Mouse (Mus musculus) embryonic fibroblast, embryonic 13.5 days (primary cell): ENCODE data around the gene Csnk1d. TPM values are rescaled to one million over a fixed set of nuclear protein-coding genes. Genes with fewer than 3 reads are reported as not detected.

ENCODE experiments used
- H3K27ac ChIP-seq: 2 replicates; pipeline ENCODE4 v1.5.1; 2012; ENCODE audit warnings: low read length, control low read depth, inconsistent platforms; ENCODE audit not compliant: insufficient read depth
- H3K4me1 ChIP-seq: 2 replicates; pipeline ENCODE4 v1.6.1; 2011; ENCODE audit warnings: low read length; ENCODE audit not compliant: control insufficient read depth, insufficient read depth
- H3K4me3 ChIP-seq: 2 replicates; pipeline ENCODE4 v1.5.1; 2011; ENCODE audit warnings: mild to moderate bottlenecking, control low read depth, low read length; ENCODE audit not compliant: insufficient read depth
- CTCF ChIP-seq: IDR thresholded peaks from 2 replicates; pipeline ENCODE4 v1.5.1; 2011; ENCODE audit warnings: mild to moderate bottlenecking, control low read depth, low read length, moderate library complexity, borderline replicate concordance; ENCODE audit not compliant: insufficient read depth
- POLR2A ChIP-seq: IDR thresholded peaks from 2 replicates; pipeline ENCODE4 v1.6.1; 2011; ENCODE audit warnings: low read depth, mild to moderate bottlenecking, control low read depth, low read length, moderate library complexity
- polyA plus RNA-seq: library from polyadenylated mRNA; stranded (reverse); fragments of >200 nt; gene quantifications from 2 replicates; pipeline ENCODE4 v1.2.4, GENCODE M21; 2011; ENCODE audit warnings: low read depth; ENCODE audit not compliant: missing spikeins, insufficient read length

Gene Csnk1d
- polyA plus RNA-seq, 1 experiment = 142 TPM

DNA sequence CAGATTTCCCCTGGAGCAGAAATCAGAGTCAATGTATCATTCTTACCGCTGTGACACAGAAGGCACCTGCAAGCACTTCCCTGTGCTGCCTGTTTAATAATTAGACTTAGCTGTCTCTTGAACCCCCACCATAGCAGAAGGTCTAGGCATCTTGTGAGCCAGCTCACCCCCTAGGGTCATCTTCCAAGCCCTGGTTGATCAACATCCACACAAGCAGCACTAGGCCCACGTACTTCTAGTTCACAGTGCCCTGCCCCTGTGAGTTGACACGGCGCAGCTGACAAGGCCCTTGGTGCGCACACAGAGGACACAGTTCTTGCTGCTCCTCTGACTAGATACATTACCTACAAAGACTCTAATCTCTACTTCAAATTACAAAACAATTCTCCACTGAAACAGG, 21.4 kb downstream of the Csnk1d start:
- Histone ChIP-seq H3K4me1 (peaks cover 3% of the 10 kb centered on the region), H3K27ac (no peak overlapping the region), H3K4me3 (no peak overlapping the region)
- TF ChIP-seq CTCF (no peak), POLR2A (no peak)

DNA sequence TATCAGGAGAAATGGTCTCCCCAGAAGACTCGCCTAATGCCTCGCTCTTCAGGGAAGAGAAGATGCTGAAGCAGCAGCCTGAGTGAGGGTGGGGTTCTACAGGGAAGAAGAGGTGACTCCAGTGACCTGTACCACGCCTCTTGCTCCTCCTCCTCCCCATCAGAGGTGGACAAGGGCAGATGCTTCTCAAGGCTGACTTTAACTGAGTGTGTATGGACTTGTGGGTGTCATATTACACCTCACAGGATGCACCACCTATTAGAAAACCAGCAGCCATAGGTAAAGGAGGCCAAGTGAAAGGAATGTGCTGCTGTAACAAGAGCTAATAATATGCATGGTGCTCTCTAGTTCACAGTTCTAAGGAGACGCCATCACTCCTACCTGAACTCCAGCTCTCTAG, 25.5 kb downstream of the Csnk1d start:
- no peak for TF ChIP-seq POLR2A
- Histone ChIP-seq H3K4me3 (no peak overlapping the region), H3K27ac (no peak overlapping the region), H3K4me1 (0 out of 2 replicates have a peak, but pooled peaks cover under 1% of the 10 kb centered on the region)

GRCm38 (mm10) chr11:120964195-120965157, 26.7 kb downstream of the Csnk1d start:
- TF ChIP-seq CTCF (no peak), POLR2A (no peak)
- Histone ChIP-seq H3K4me3 (no peak overlapping the region), H3K27ac (no peak overlapping the region), H3K4me1 (0 out of 2 replicates have a peak, but pooled peaks cover 5% of the 10 kb centered on the region)

DNA sequence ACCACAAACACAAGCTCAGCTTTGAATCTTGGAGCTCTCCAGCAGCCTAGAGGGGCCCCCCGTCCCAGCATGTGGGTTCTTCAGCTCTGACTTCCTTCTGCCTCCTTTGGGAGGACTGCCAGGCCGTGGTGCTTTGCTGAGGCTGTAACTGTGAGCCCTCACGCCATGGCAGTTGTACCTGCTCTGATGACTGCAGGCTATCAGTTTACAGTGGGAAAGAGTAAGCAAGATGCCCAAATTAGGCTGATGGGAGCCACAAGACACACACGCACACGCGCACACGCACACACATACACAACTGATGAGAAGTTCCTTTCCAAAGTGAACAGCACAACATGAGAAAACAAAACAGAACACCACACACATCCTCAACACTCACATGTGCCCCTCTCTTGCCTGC, 28.2 kb downstream of the Csnk1d start:
- no peak overlapping the region for H3K27ac ChIP-seq
- H3K4me1 ChIP-seq = 0 out of 2 replicates have a peak, but pooled peaks cover 5% of the 10 kb centered on the region
- no peak for TF ChIP-seq POLR2A
- TF ChIP-seq CTCF = no peak
- no peak overlapping the region for H3K4me3 ChIP-seq

- 0 out of 2 replicates have a peak, but pooled peaks cover 5% of the 10 kb centered on the region for H3K4me1 ChIP-seq
- H3K4me3 ChIP-seq = no peak overlapping the region
- no peak overlapping the region for H3K27ac ChIP-seq
- TF ChIP-seq CTCF (no peak), POLR2A (no peak)
Observed at GRCm38 (mm10) chr11:120962050-120962771, 28.9 kb downstream of the Csnk1d start.

- no peak for TF ChIP-seq POLR2A
- no peak for TF ChIP-seq CTCF
- Histone ChIP-seq H3K27ac (no peak overlapping the region), H3K4me3 (no peak overlapping the region), H3K4me1 (0 out of 2 replicates have a peak, but pooled peaks cover 5% of the 10 kb centered on the region)
Observed at GRCm38 (mm10) chr11:120961594-120961993, 29.5 kb downstream of the Csnk1d start.

DNA sequence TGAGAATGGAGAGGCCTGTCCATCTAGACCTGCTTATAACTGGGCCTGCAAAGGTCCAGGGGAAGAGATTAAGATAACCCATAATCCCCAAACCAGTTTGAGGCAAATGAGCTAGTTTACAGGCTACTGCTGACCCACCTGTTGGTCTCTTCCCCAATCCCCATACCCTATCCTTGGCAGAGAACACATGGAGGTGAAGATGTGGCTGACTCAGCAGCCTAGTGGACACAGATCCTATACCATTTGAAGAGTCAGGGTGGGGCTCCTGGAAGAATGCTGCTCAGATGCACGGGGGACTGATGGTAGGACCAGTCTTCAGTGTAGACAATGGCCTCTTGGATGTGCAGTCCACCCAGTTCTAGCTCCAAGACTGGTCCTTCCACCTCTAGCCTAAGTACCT, 30.9 kb downstream of the Csnk1d start:
- TF ChIP-seq POLR2A (no peak), CTCF (no peak)
- Histone ChIP-seq H3K4me3 (no peak overlapping the region), H3K27ac (no peak overlapping the region), H3K4me1 (0 out of 2 replicates have a peak, but pooled peaks cover 5% of the 10 kb centered on the region)

DNA sequence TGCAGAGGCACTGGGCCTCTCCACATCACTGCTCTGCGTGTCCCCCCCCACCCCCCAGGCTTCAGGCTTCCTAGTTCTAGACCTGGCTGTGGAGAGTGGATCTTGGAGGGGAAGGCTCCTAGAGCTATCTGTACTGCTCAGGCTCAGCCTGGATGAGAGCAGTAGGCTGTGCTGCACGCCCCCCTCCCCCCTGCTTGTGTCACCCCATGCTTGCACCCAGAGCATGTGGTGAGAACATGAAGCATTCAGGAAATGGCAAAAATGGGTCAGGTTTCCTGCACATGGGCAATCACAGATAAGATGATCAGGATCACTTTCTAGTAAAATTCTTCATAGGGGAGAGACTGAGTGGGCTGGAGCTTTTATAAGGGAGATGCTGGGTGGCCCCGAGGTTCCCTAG, 31.6 kb downstream of the Csnk1d start:
- H3K4me1 ChIP-seq = 0 out of 2 replicates have a peak, but pooled peaks cover 5% of the 10 kb centered on the region
- no peak overlapping the region for H3K27ac ChIP-seq
- no peak for TF ChIP-seq POLR2A
- no peak for TF ChIP-seq CTCF
- H3K4me3 ChIP-seq = no peak overlapping the region

DNA sequence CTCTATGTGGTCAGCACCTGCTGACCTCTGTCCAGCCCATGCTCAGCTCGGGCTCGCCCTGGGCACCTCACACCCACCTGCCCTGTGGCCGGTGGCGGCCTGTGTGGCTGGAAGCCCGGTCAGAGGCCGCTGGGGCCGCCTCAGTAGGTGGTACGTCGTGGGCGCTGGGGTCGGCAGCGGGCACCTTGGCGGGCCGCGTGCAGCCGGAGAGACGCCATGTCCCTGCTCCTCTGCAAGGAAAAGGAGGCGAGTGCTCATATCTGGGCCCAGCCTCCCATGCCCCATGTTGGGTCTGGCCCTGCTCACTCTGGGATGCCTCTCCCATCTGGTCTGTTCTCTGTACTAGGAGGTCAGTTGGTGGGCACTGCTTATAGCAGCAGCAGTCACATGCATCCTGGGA, 32.1 kb downstream of the Csnk1d start:
- Histone ChIP-seq H3K4me3 (no peak overlapping the region), H3K4me1 (0 out of 2 replicates have a peak, but pooled peaks cover 5% of the 10 kb centered on the region), H3K27ac (no peak overlapping the region)
- TF ChIP-seq CTCF (no peak), POLR2A (no peak)
